Mouse (Mus musculus) MEL (cell line): ENCODE results near the gene Fam189b. TPM values are rescaled to one million over a fixed set of nuclear protein-coding genes. Genes with fewer than 3 reads are reported as not detected.

Experiments
- DNase-seq: peaks from one replicate; pipeline ENCODE4 v3.0.0; 2011; ENCODE audit warnings: low read depth, low spot score
- H3K27ac ChIP-seq: 2 replicates; pipeline ENCODE4 v1.5.1; 2012; ENCODE audit warnings: low read depth, mild to moderate bottlenecking, control low read depth, low read length, moderate library complexity; ENCODE audit not compliant: control insufficient read depth
- H3K27me3 ChIP-seq, 2 experiments: fragments of 150-350 bp in 1 of 2; sonication (generic) in 1 of 2; 2 replicates each; pipeline ENCODE4 v1.6.1; 2012; ENCODE audit warnings: low read length in 2 of 2, mild to moderate bottlenecking in 2 of 2, improper control_type of control experiment in 1 of 2, moderate library complexity in 1 of 2; ENCODE audit not compliant: insufficient read depth in 2 of 2, control insufficient read depth in 1 of 2
- H3K36me3 ChIP-seq, 2 experiments: 2 replicates each; pipeline ENCODE4 v1.6.1; 2012 to 2014; ENCODE audit warnings: low read length in 2 of 2, improper control_type of control experiment in 1 of 2, inconsistent platforms in 1 of 2, mild to moderate bottlenecking in 1 of 2; ENCODE audit not compliant: insufficient read depth in 2 of 2, control insufficient read depth in 1 of 2
- H3K4me1 ChIP-seq, 2 experiments: fragments of 150-350 bp in 1 of 2; sonication (generic) in 1 of 2; 2 replicates each; pipeline ENCODE4 v1.6.1; 2012; ENCODE audit warnings: low read length in 2 of 2, improper control_type of control experiment in 1 of 2, mild to moderate bottlenecking in 1 of 2; ENCODE audit not compliant: insufficient read depth in 2 of 2, control insufficient read depth in 1 of 2
- H3K4me3 ChIP-seq, 2 experiments: fragments of 150-350 bp in 1 of 2; sonication (generic) in 1 of 2; 2 replicates each; pipeline ENCODE4 v1.5.1; 2012; ENCODE audit warnings: low read depth in 2 of 2, low read length in 2 of 2, mild to moderate bottlenecking in 2 of 2, moderate library complexity in 2 of 2, control low read depth in 1 of 2, improper control_type of control experiment in 1 of 2; ENCODE audit not compliant: control insufficient read depth in 1 of 2, insufficient read depth in 1 of 2
- H3K79me2 ChIP-seq: 2 replicates; pipeline ENCODE4 v1.6.1; 2012; ENCODE audit warnings: mild to moderate bottlenecking, low read length, moderate library complexity; ENCODE audit not compliant: control insufficient read depth, poor library complexity, insufficient read depth
- H3K9ac ChIP-seq: 2 replicates; pipeline ENCODE4 v1.6.1; 2012; ENCODE audit warnings: low read depth, mild to moderate bottlenecking, control low read depth, low read length, moderate library complexity; ENCODE audit not compliant: control insufficient read depth, poor library complexity, severe bottlenecking
- H3K9me3 ChIP-seq: fragments of 150-350 bp; sonication (generic); replicated peaks from 2 replicates; pipeline ENCODE4 v1.6.1; 2012; ENCODE audit warnings: mild to moderate bottlenecking, low read length, improper control_type of control experiment, moderate library complexity; ENCODE audit not compliant: insufficient read depth
- BHLHE40 ChIP-seq: IDR thresholded peaks from 2 replicates; pipeline ENCODE4 v1.6.1; 2012; ENCODE audit warnings: low read depth, mild to moderate bottlenecking, inconsistent platforms, low read length, improper control_type of control experiment, borderline replicate concordance
- CHD1 ChIP-seq: IDR thresholded peaks from 2 replicates; pipeline ENCODE4 v1.6.1; 2012; ENCODE audit warnings: low read depth, mild to moderate bottlenecking, inconsistent platforms, low read length, improper control_type of control experiment
- CTCF ChIP-seq, 3 experiments: IDR thresholded peaks in 2 of 3; conservative IDR thresholded peaks in 1 of 3; 2 replicates each; pipeline ENCODE4 v1.5.1; 2011 to 2012; ENCODE audit warnings: low read length in 3 of 3, low read depth in 2 of 3, mild to moderate bottlenecking in 2 of 3, improper control_type of control experiment in 1 of 3, inconsistent platforms in 1 of 3, mixed read lengths in 1 of 3, moderate library complexity in 1 of 3; ENCODE audit not compliant: control insufficient read depth in 1 of 3, insufficient read depth in 1 of 3, poor library complexity in 1 of 3, severe bottlenecking in 1 of 3
- E2F4 ChIP-seq: IDR thresholded peaks from 2 replicates; pipeline ENCODE4 v1.6.1; 2011; ENCODE audit warnings: low read depth, low read length, improper control_type of control experiment, borderline replicate concordance
- EP300 ChIP-seq, 2 experiments: IDR thresholded peaks; 2 replicates each; pipeline ENCODE4 v1.6.1; 2011; ENCODE audit warnings: improper control_type of control experiment in 2 of 2, low read length in 2 of 2, low read depth in 1 of 2, mild to moderate bottlenecking in 1 of 2
- ETS1 ChIP-seq: IDR thresholded peaks from 2 replicates; pipeline ENCODE4 v1.6.1; 2012; ENCODE audit warnings: low read depth, mild to moderate bottlenecking, inconsistent platforms, low read length, improper control_type of control experiment, moderate library complexity
- GABPA ChIP-seq: IDR thresholded peaks from 2 replicates; pipeline ENCODE4 v1.6.1; 2012; ENCODE audit warnings: low read depth, mild to moderate bottlenecking, inconsistent platforms, low read length, improper control_type of control experiment, moderate library complexity
- GATA1 ChIP-seq: IDR thresholded peaks from 2 replicates; pipeline ENCODE4 v1.6.1; 2011; ENCODE audit warnings: low read depth, low read length, improper control_type of control experiment
- JUND ChIP-seq: IDR thresholded peaks from 2 replicates; pipeline ENCODE4 v1.6.1; 2011; ENCODE audit warnings: low read depth, mild to moderate bottlenecking, improper control_type of control experiment, low read length
- KAT2A ChIP-seq: conservative IDR thresholded peaks from 2 replicates; pipeline ENCODE4 v1.6.1; 2012; ENCODE audit warnings: low read depth, low read length, improper control_type of control experiment, inconsistent platforms
- MAFK ChIP-seq: IDR thresholded peaks from 2 replicates; pipeline ENCODE4 v1.6.1; 2011; ENCODE audit warnings: low read depth, mild to moderate bottlenecking, low read length, improper control_type of control experiment, borderline replicate concordance
- MAX ChIP-seq: IDR thresholded peaks from 2 replicates; pipeline ENCODE4 v1.6.1; 2011; ENCODE audit warnings: low read length, improper control_type of control experiment
- MEF2A ChIP-seq: IDR thresholded peaks from 2 replicates; pipeline ENCODE4 v1.6.1; 2014; ENCODE audit warnings: low read depth, mild to moderate bottlenecking, inconsistent platforms, low read length, improper control_type of control experiment; ENCODE audit not compliant: poor library complexity, insufficient replicate concordance, severe bottlenecking; ENCODE audit errors: extremely low read depth
- MXI1 ChIP-seq: IDR thresholded peaks from 2 replicates; pipeline ENCODE4 v1.6.1; 2011; ENCODE audit warnings: mild to moderate bottlenecking, low read depth, low read length, improper control_type of control experiment
- MYB ChIP-seq: IDR thresholded peaks from 2 replicates; pipeline ENCODE4 v1.6.1; 2011; ENCODE audit warnings: mild to moderate bottlenecking, low read depth, low read length, improper control_type of control experiment
- NELFE ChIP-seq: IDR thresholded peaks from 2 replicates; pipeline ENCODE4 v1.6.1; 2011; ENCODE audit warnings: low read depth, low read length, improper control_type of control experiment
- POLR2A ChIP-seq, 2 experiments: IDR thresholded peaks; 2 replicates each; pipeline ENCODE4 v1.6.1; 2011 to 2012; ENCODE audit warnings: low read length in 2 of 2, mild to moderate bottlenecking in 2 of 2, control low read depth in 1 of 2, improper control_type of control experiment in 1 of 2, low read depth in 1 of 2, moderate library complexity in 1 of 2; ENCODE audit not compliant: control insufficient read depth in 1 of 2, insufficient read depth in 1 of 2, poor library complexity in 1 of 2
- RAD21 ChIP-seq: IDR thresholded peaks from 2 replicates; pipeline ENCODE4 v1.6.1; 2011; ENCODE audit warnings: mild to moderate bottlenecking, low read depth, low read length, improper control_type of control experiment
- SIN3A ChIP-seq: IDR thresholded peaks from 2 replicates; pipeline ENCODE4 v1.6.1; 2012; ENCODE audit warnings: low read length, improper control_type of control experiment, inconsistent platforms
- SMC3 ChIP-seq: IDR thresholded peaks from 2 replicates; pipeline ENCODE4 v1.6.1; 2011; ENCODE audit warnings: low read depth, low read length, improper control_type of control experiment
- TAL1 ChIP-seq: IDR thresholded peaks from 2 replicates; pipeline ENCODE4 v1.6.1; 2012; ENCODE audit warnings: mild to moderate bottlenecking, inconsistent platforms, low read length, moderate library complexity, mixed read lengths
- TBP ChIP-seq: IDR thresholded peaks from 2 replicates; pipeline ENCODE4 v1.8.0; 2011; ENCODE audit warnings: low read depth, low read length, improper control_type of control experiment
- TCF12 ChIP-seq: IDR thresholded peaks from 2 replicates; pipeline ENCODE4 v1.6.1; 2014; ENCODE audit warnings: low read depth, mild to moderate bottlenecking, inconsistent platforms, low read length, improper control_type of control experiment, moderate library complexity
- USF1 ChIP-seq: IDR thresholded peaks from 2 replicates; pipeline ENCODE4 v1.6.1; 2014; ENCODE audit warnings: low read depth, mild to moderate bottlenecking, inconsistent platforms, low read length, improper control_type of control experiment, moderate library complexity
- USF2 ChIP-seq, 2 experiments: IDR thresholded peaks; 2 replicates each; pipeline ENCODE4 v1.6.1; 2011 to 2012; ENCODE audit warnings: improper control_type of control experiment in 2 of 2, low read length in 2 of 2, borderline replicate concordance in 1 of 2, inconsistent platforms in 1 of 2, low read depth in 1 of 2, mild to moderate bottlenecking in 1 of 2; ENCODE audit not compliant: insufficient read depth in 1 of 2
- ZKSCAN1 ChIP-seq: IDR thresholded peaks from 2 replicates; pipeline ENCODE4 v1.6.1; 2012; ENCODE audit warnings: low read depth, mild to moderate bottlenecking, inconsistent platforms, low read length, improper control_type of control experiment, moderate library complexity
- ZMIZ1 ChIP-seq: IDR thresholded peaks from 2 replicates; pipeline ENCODE4 v1.6.1; 2012; ENCODE audit warnings: low read depth, mild to moderate bottlenecking, inconsistent platforms, low read length, improper control_type of control experiment, moderate library complexity
- ZNF384 ChIP-seq: IDR thresholded peaks from 2 replicates; pipeline ENCODE4 v1.6.1; 2012; ENCODE audit warnings: low read depth, mild to moderate bottlenecking, inconsistent platforms, low read length, improper control_type of control experiment
- polyA plus RNA-seq, 2 experiments: library from polyadenylated mRNA; stranded (reverse) in 1 of 2; unstranded in 1 of 2; fragments of >175 nt in 1 of 2; fragments of >200 nt in 1 of 2; gene quantifications; 2 replicates each; pipeline versions ENCODE4 v1.2.1 to v1.2.4; 2012; ENCODE audit warnings: low replicate concordance in 2 of 2, low read depth in 1 of 2; ENCODE audit not compliant: insufficient read length in 2 of 2, insufficient read depth in 1 of 2, missing spikeins in 1 of 2
- total RNA-seq: library from RNA; depleted of rRNA; stranded (reverse); fragments of 300-350 nt; gene quantifications from 2 replicates; pipeline ENCODE4 v1.2.3, GENCODE M21; 2012

The Fam189b gene
- total and polyA plus RNA-seq, 3 experiments: 7.0 to 35.3 TPM; not detected in 1

GRCm38 (mm10) chr3:89181749-89182500 is 1.0 kb upstream of the Fam189b start:
- peaks cover 14 to 58% of the 10 kb centered on the region in 2 experiments for H3K4me1 ChIP-seq

DNA sequence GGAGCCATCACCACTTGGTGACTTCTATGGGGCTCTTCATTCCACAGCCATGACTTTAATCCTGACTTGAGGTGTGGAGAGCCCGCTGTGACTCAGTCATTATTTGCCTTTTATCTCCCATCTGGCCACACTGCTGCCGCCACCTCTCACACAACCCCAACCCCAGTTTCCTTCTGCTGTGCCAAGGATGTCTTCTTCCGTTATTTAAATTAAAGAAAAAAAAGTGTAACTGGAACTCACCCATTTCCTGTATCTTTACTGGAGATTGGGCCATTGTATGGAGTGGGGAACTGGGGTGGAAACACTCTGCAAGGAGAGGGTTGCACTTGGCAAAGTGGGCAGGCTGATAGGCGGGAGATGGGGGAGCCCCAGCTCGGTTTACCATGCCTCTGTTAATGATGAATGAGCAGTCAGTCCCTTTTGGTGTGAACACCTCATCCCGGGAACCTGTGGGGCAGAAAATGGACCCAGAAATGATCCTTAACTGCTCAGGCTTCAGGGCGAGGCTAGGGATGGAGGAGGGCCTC is 349 bp upstream of the Fam189b start:
- Histone ChIP-seq H3K27me3 (no peaks in the 10 kb centered on the region), H3K9ac (peak overlapping the region; percentile 50), H3K4me1 (peaks cover 18 to 65% of the 10 kb centered on the region in 2 experiments), H3K27ac (peak overlapping the region; percentile 92), H3K36me3 (peaks cover 7 to 54% of the 10 kb centered on the region in 2 experiments), H3K79me2 (peaks cover 20% of the 10 kb centered on the region), H3K9me3 (no peaks in the 10 kb centered on the region), H3K4me3 (peak overlapping the region; percentile 9 to 16; a peak in 3 of 4 replicates)
- peak; percentile 93 for DNase-seq
- TF ChIP-seq USF1 (no peak; the same call in 1 of the 2 replicates), GABPA (no peak), MEF2A (no peak), MXI1 (peak; percentile 34; the same call in 1 of the 2 replicates), BHLHE40 (no peak; the same call in 1 of the 2 replicates), MAFK (no peak; the same call in 1 of the 2 replicates), MAX (peak; percentile 60; the same call in 1 of the 2 replicates), USF2 (IDR thresholded peaks at IDR 0.05; ENCODE audit: borderline replicate concordance in 1 of 2, insufficient read depth in 1 of 2, low read depth in 1 of 2, low read length in 2 of 2) (no peak), CTCF (IDR thresholded peaks at IDR 0.05 in 2 of 3, conservative IDR thresholded peaks at IDR 0.05 in 1 of 3; ENCODE audit: control insufficient read depth in 1 of 3, insufficient read depth in 1 of 3, low read depth in 2 of 3, low read length in 3 of 3, poor library complexity in 1 of 3, severe bottlenecking in 1 of 3) (no peak), CHD1 (0 out of 2 replicates have a peak, but pooled peaks have one; percentile 77), TCF12 (no peak; the same call in 1 of the 2 replicates), RAD21 (no peak), TBP (peak; percentile 66), SIN3A (no peak; the same call in none of the 2 replicates), ETS1 (peak; percentile 85), GATA1 (peak; percentile 83), MYB (peak; percentile 95), TAL1 (no peak), POLR2A (IDR thresholded peaks at IDR 0.05; ENCODE audit: control insufficient read depth in 1 of 2, insufficient read depth in 1 of 2, low read depth in 1 of 2, low read length in 2 of 2, poor library complexity in 1 of 2) (no peak; a peak in 2 of 4 replicates), ZNF384 (peak; percentile 98), KAT2A (no peak), NELFE (peak; percentile 73; the same call in 1 of the 2 replicates)

More at GRCm38 (mm10) chr3:89181749-89182500, 1.0 kb upstream of the Fam189b start:
- Histone ChIP-seq H3K79me2 (peaks cover 23% of the 10 kb centered on the region), H3K27me3 (no peaks in the 10 kb centered on the region), H3K36me3 (peaks cover 7 to 49% of the 10 kb centered on the region in 2 experiments), H3K9ac (peak overlapping the region; percentile 38; the same call in 1 of the 2 replicates), H3K9me3 (no peaks in the 10 kb centered on the region), H3K4me3 (0 out of 4 replicates have a peak overlapping the region, but pooled peaks of 1 of the 2 experiments have one; percentile 10), H3K27ac (peak overlapping the region; percentile 92)
- no peak for DNase-seq
- TF ChIP-seq USF1 (no peak), USF2 (IDR thresholded peaks at IDR 0.05; ENCODE audit: borderline replicate concordance in 1 of 2, insufficient read depth in 1 of 2, low read depth in 1 of 2, low read length in 2 of 2) (no peak), NELFE (no peak), E2F4 (no peak), CTCF (IDR thresholded peaks at IDR 0.05 in 2 of 3, conservative IDR thresholded peaks at IDR 0.05 in 1 of 3; ENCODE audit: control insufficient read depth in 1 of 3, insufficient read depth in 1 of 3, low read depth in 2 of 3, low read length in 3 of 3, poor library complexity in 1 of 3, severe bottlenecking in 1 of 3) (no peak), MYB (no peak), POLR2A (IDR thresholded peaks at IDR 0.05; ENCODE audit: control insufficient read depth in 1 of 2, insufficient read depth in 1 of 2, low read depth in 1 of 2, low read length in 2 of 2, poor library complexity in 1 of 2) (0 out of 4 replicates have a peak, but pooled peaks of 1 of the 2 experiments have one; percentile 31), JUND (no peak), SIN3A (no peak), ZMIZ1 (no peak), SMC3 (0 out of 2 replicates have a peak, but pooled peaks have one; percentile 1), EP300 (IDR thresholded peaks at IDR 0.05; ENCODE audit: low read depth in 1 of 2, low read length in 2 of 2) (no peak), TCF12 (no peak), ZKSCAN1 (no peak), KAT2A (no peak)
